Mouse (Mus musculus) MEL (cell line): ENCODE data around the gene Dag1. TPM values are rescaled to one million over a fixed set of nuclear protein-coding genes. Genes with fewer than 3 reads are reported as not detected.

Experiments used
- DNase-seq: peaks from one replicate; pipeline ENCODE4 v3.0.0; 2011; ENCODE audit warnings: low read depth, low spot score
- H3K27ac ChIP-seq: 2 replicates; pipeline ENCODE4 v1.5.1; 2012; ENCODE audit warnings: low read depth, mild to moderate bottlenecking, control low read depth, low read length, moderate library complexity; ENCODE audit not compliant: control insufficient read depth
- H3K27me3 ChIP-seq, 2 experiments: fragments of 150-350 bp in 1 of 2; sonication (generic) in 1 of 2; 2 replicates each; pipeline ENCODE4 v1.6.1; 2012; ENCODE audit warnings: low read length in 2 of 2, mild to moderate bottlenecking in 2 of 2, improper control_type of control experiment in 1 of 2, moderate library complexity in 1 of 2; ENCODE audit not compliant: insufficient read depth in 2 of 2, control insufficient read depth in 1 of 2
- H3K36me3 ChIP-seq, 2 experiments: 2 replicates each; pipeline ENCODE4 v1.6.1; 2012 to 2014; ENCODE audit warnings: low read length in 2 of 2, improper control_type of control experiment in 1 of 2, inconsistent platforms in 1 of 2, mild to moderate bottlenecking in 1 of 2; ENCODE audit not compliant: insufficient read depth in 2 of 2, control insufficient read depth in 1 of 2
- H3K4me1 ChIP-seq, 2 experiments: fragments of 150-350 bp in 1 of 2; sonication (generic) in 1 of 2; 2 replicates each; pipeline ENCODE4 v1.6.1; 2012; ENCODE audit warnings: low read length in 2 of 2, improper control_type of control experiment in 1 of 2, mild to moderate bottlenecking in 1 of 2; ENCODE audit not compliant: insufficient read depth in 2 of 2, control insufficient read depth in 1 of 2
- H3K4me3 ChIP-seq, 2 experiments: fragments of 150-350 bp in 1 of 2; sonication (generic) in 1 of 2; 2 replicates each; pipeline ENCODE4 v1.5.1; 2012; ENCODE audit warnings: low read depth in 2 of 2, low read length in 2 of 2, mild to moderate bottlenecking in 2 of 2, moderate library complexity in 2 of 2, control low read depth in 1 of 2, improper control_type of control experiment in 1 of 2; ENCODE audit not compliant: control insufficient read depth in 1 of 2, insufficient read depth in 1 of 2
- H3K79me2 ChIP-seq: 2 replicates; pipeline ENCODE4 v1.6.1; 2012; ENCODE audit warnings: mild to moderate bottlenecking, low read length, moderate library complexity; ENCODE audit not compliant: control insufficient read depth, poor library complexity, insufficient read depth
- H3K9ac ChIP-seq: 2 replicates; pipeline ENCODE4 v1.6.1; 2012; ENCODE audit warnings: low read depth, mild to moderate bottlenecking, control low read depth, low read length, moderate library complexity; ENCODE audit not compliant: control insufficient read depth, poor library complexity, severe bottlenecking
- H3K9me3 ChIP-seq: fragments of 150-350 bp; sonication (generic); replicated peaks from 2 replicates; pipeline ENCODE4 v1.6.1; 2012; ENCODE audit warnings: mild to moderate bottlenecking, low read length, improper control_type of control experiment, moderate library complexity; ENCODE audit not compliant: insufficient read depth
- BHLHE40 ChIP-seq: IDR thresholded peaks from 2 replicates; pipeline ENCODE4 v1.6.1; 2012; ENCODE audit warnings: low read depth, mild to moderate bottlenecking, inconsistent platforms, low read length, improper control_type of control experiment, borderline replicate concordance
- CHD1 ChIP-seq: IDR thresholded peaks from 2 replicates; pipeline ENCODE4 v1.6.1; 2012; ENCODE audit warnings: low read depth, mild to moderate bottlenecking, inconsistent platforms, low read length, improper control_type of control experiment
- E2F4 ChIP-seq: IDR thresholded peaks from 2 replicates; pipeline ENCODE4 v1.6.1; 2011; ENCODE audit warnings: low read depth, low read length, improper control_type of control experiment, borderline replicate concordance
- ELF1 ChIP-seq: IDR thresholded peaks from 2 replicates; pipeline ENCODE4 v1.6.1; 2014; ENCODE audit warnings: low read depth, mild to moderate bottlenecking, inconsistent platforms, low read length, improper control_type of control experiment, moderate library complexity
- EP300 ChIP-seq, 2 experiments: IDR thresholded peaks; 2 replicates each; pipeline ENCODE4 v1.6.1; 2011; ENCODE audit warnings: improper control_type of control experiment in 2 of 2, low read length in 2 of 2, low read depth in 1 of 2, mild to moderate bottlenecking in 1 of 2
- GATA1 ChIP-seq: IDR thresholded peaks from 2 replicates; pipeline ENCODE4 v1.6.1; 2011; ENCODE audit warnings: low read depth, low read length, improper control_type of control experiment
- HCFC1 ChIP-seq: IDR thresholded peaks from 2 replicates; pipeline ENCODE4 v1.6.1; 2012; ENCODE audit warnings: low read depth, mild to moderate bottlenecking, inconsistent platforms, low read length, improper control_type of control experiment, moderate library complexity
- JUND ChIP-seq: IDR thresholded peaks from 2 replicates; pipeline ENCODE4 v1.6.1; 2011; ENCODE audit warnings: low read depth, mild to moderate bottlenecking, improper control_type of control experiment, low read length
- KAT2A ChIP-seq: conservative IDR thresholded peaks from 2 replicates; pipeline ENCODE4 v1.6.1; 2012; ENCODE audit warnings: low read depth, low read length, improper control_type of control experiment, inconsistent platforms
- MYB ChIP-seq: IDR thresholded peaks from 2 replicates; pipeline ENCODE4 v1.6.1; 2011; ENCODE audit warnings: mild to moderate bottlenecking, low read depth, low read length, improper control_type of control experiment
- POLR2A ChIP-seq, 2 experiments: IDR thresholded peaks; 2 replicates each; pipeline ENCODE4 v1.6.1; 2011 to 2012; ENCODE audit warnings: low read length in 2 of 2, mild to moderate bottlenecking in 2 of 2, control low read depth in 1 of 2, improper control_type of control experiment in 1 of 2, low read depth in 1 of 2, moderate library complexity in 1 of 2; ENCODE audit not compliant: control insufficient read depth in 1 of 2, insufficient read depth in 1 of 2, poor library complexity in 1 of 2
- RAD21 ChIP-seq: IDR thresholded peaks from 2 replicates; pipeline ENCODE4 v1.6.1; 2011; ENCODE audit warnings: mild to moderate bottlenecking, low read depth, low read length, improper control_type of control experiment
- SMC3 ChIP-seq: IDR thresholded peaks from 2 replicates; pipeline ENCODE4 v1.6.1; 2011; ENCODE audit warnings: low read depth, low read length, improper control_type of control experiment
- UBTF ChIP-seq: IDR thresholded peaks from 2 replicates; pipeline ENCODE4 v1.6.1; 2012; ENCODE audit warnings: low read depth, mild to moderate bottlenecking, inconsistent platforms, low read length, improper control_type of control experiment, moderate library complexity, borderline replicate concordance; ENCODE audit not compliant: insufficient read depth
- USF2 ChIP-seq, 2 experiments: IDR thresholded peaks; 2 replicates each; pipeline ENCODE4 v1.6.1; 2011 to 2012; ENCODE audit warnings: improper control_type of control experiment in 2 of 2, low read length in 2 of 2, borderline replicate concordance in 1 of 2, inconsistent platforms in 1 of 2, low read depth in 1 of 2, mild to moderate bottlenecking in 1 of 2; ENCODE audit not compliant: insufficient read depth in 1 of 2
- ZKSCAN1 ChIP-seq: IDR thresholded peaks from 2 replicates; pipeline ENCODE4 v1.6.1; 2012; ENCODE audit warnings: low read depth, mild to moderate bottlenecking, inconsistent platforms, low read length, improper control_type of control experiment, moderate library complexity
- ZMIZ1 ChIP-seq: IDR thresholded peaks from 2 replicates; pipeline ENCODE4 v1.6.1; 2012; ENCODE audit warnings: low read depth, mild to moderate bottlenecking, inconsistent platforms, low read length, improper control_type of control experiment, moderate library complexity
- polyA plus RNA-seq, 2 experiments: library from polyadenylated mRNA; stranded (reverse) in 1 of 2; unstranded in 1 of 2; fragments of >175 nt in 1 of 2; fragments of >200 nt in 1 of 2; gene quantifications; 2 replicates each; pipeline versions ENCODE4 v1.2.1 to v1.2.4; 2012; ENCODE audit warnings: low replicate concordance in 2 of 2, low read depth in 1 of 2; ENCODE audit not compliant: insufficient read length in 2 of 2, insufficient read depth in 1 of 2, missing spikeins in 1 of 2
- total RNA-seq: library from RNA; depleted of rRNA; stranded (reverse); fragments of 300-350 nt; gene quantifications from 2 replicates; pipeline ENCODE4 v1.2.3, GENCODE M21; 2012

The Dag1 gene
- total and polyA plus RNA-seq, 3 experiments = 7.8 to 27.6 TPM; not detected in 1

GRCm38 (mm10) chr9:108251877-108252276 is 11.9 kb downstream of the Dag1 start:
- no peaks in the 10 kb centered on the region for H3K27me3 ChIP-seq
- no peak overlapping the region for H3K9ac ChIP-seq
- no peak for DNase-seq
- no peak overlapping the region for H3K4me3 ChIP-seq
- no peak overlapping the region for H3K27ac ChIP-seq
- no peaks in the 10 kb centered on the region for H3K79me2 ChIP-seq
- TF ChIP-seq POLR2A (IDR thresholded peaks at IDR 0.05; ENCODE audit: control insufficient read depth in 1 of 2, insufficient read depth in 1 of 2, low read depth in 1 of 2, low read length in 2 of 2, poor library complexity in 1 of 2) (no peak), E2F4 (no peak), JUND (no peak), ZMIZ1 (no peak), HCFC1 (no peak), ELF1 (no peak), KAT2A (no peak), GATA1 (no peak), RAD21 (no peak), BHLHE40 (no peak), UBTF (no peak), MYB (no peak), USF2 (IDR thresholded peaks at IDR 0.05; ENCODE audit: borderline replicate concordance in 1 of 2, insufficient read depth in 1 of 2, low read depth in 1 of 2, low read length in 2 of 2) (no peak), ZKSCAN1 (no peak), SMC3 (no peak), CHD1 (no peak)
- no peaks in the 10 kb centered on the region for H3K9me3 ChIP-seq
- no peaks in the 10 kb centered on the region for H3K4me1 ChIP-seq
- H3K36me3 ChIP-seq = no peaks in the 10 kb centered on the region

GRCm38 (mm10) chr9:108248957-108249356 is 14.8 kb downstream of the Dag1 start:
- H3K36me3 ChIP-seq = peaks cover 0 to 12% of the 10 kb centered on the region in 2 experiments; a peak in 2 of 4 replicates
- no peaks in the 10 kb centered on the region for H3K27me3 ChIP-seq

More at GRCm38 (mm10) chr9:108248957-108249356, 14.8 kb downstream of the Dag1 start:
- Histone ChIP-seq H3K4me1 (peaks cover 7 to 9% of the 10 kb centered on the region in 2 experiments), H3K79me2 (no peaks in the 10 kb centered on the region), H3K9ac (no peak overlapping the region), H3K9me3 (no peaks in the 10 kb centered on the region), H3K27ac (no peak overlapping the region), H3K4me3 (no peak overlapping the region)
- TF ChIP-seq EP300 (IDR thresholded peaks at IDR 0.05; ENCODE audit: low read depth in 1 of 2, low read length in 2 of 2) = no peak
- no peak for DNase-seq
